Mouse (Mus musculus) c-Kit-positive CD71-positive TER-119-positive erythroid progenitor cells, embryonic 14.5 days (primary cell): ENCODE measurements around the gene Chrd.
A peak's percentile ranks its signal among the peaks of the same experiment; 100 is the strongest.

Source experiments
- DNase-seq: peaks from one replicate; pipeline ENCODE4 v3.0.0-alpha.2; 2013; ENCODE audit warnings: low spot score

Chrd gene

DNA sequence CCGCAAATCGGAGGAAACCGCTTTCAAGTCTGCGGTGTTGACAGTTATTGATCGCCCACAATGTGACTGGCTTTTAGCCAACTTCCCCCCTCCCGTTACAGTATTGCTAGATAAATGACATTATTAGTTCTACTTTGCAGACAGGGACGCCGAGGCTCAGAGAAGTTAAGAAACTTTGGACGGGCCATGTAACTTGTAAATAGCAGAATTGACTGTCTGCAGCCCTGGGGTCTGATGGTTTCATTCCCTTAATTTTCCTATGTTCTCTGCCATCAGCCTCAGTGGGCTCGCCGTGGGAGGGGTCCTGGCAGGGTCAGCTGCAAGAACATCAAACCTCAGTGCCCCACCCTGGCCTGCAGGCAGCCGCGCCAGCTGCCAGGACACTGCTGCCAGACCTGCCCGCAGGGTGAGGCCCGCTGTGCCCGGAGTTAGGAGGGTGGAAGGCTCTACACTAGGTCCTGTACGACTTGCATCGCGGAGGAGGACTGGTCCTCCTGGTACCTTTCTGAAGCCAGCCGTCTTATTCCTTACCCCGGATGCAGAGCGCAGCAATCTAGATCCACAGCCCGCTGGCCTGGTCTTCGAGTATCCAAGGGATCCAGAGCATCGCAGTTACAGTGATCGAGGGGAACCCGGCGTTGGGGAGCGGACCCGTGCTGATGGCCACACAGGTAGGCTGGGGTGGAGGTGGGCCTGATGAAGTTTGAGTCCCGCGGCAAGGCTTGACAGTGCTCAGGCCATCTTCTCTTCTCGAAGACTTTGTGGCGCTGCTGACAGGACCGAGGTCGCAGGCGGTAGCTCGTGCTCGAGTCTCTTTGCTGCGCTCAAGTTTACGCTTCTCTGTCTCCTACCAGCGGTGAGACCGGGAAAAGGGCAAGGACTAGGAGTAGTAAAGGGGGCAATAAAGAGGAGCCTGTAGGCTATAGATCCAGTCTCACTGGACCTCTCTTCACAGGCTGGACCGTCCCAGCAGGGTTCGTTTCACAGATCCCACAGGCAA is 1.1 kb downstream of the Chrd start, which contains the start of gene Thpo:
Gene Thpo, minus strand, starts transcription at position 781 of the 1,000 bp plus-strand sequence.
- DNase-seq, result no peak

DNA sequence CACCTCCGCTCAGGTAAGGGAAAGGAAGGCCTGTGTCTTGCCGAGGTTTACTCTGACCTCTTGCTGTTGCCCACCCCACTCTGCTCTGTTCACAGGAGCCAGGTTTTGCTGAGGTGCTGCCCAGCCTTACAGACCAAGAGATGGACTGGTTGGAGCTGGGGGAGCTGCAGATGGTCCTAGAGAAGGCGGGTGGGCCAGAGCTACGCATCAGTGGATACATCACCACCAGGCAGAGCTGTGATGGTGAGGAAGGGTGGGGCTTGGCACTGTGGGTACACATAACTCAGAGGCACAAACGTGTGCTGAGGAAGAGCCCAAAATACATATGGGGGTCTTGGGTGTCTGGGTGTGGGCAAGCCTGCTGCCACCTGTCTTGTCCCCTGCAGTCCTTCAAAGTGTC is 2.7 kb downstream of the Chrd start:
- no peak for DNase-seq

DNA sequence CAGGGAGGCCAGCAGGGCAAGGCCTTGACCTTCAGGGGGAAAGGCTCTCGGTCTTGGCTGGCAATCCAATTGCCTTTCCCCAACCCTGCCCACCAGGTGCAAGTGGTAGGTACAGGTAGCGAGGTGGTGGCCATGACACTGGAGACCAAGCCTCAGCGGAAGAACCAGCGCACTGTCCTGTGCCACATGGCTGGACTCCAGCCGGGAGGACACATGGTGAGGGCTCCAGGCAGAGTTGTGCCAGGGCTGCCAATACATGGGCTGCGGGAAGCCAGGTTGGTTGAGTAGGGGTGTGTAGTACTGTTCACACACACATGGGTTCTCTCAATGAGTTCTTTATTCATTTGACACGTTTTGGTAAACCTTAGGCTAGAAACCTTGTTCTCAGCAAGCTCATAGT is 3.2 kb downstream of the Chrd start:
- DNase-seq, result no peak

DNA sequence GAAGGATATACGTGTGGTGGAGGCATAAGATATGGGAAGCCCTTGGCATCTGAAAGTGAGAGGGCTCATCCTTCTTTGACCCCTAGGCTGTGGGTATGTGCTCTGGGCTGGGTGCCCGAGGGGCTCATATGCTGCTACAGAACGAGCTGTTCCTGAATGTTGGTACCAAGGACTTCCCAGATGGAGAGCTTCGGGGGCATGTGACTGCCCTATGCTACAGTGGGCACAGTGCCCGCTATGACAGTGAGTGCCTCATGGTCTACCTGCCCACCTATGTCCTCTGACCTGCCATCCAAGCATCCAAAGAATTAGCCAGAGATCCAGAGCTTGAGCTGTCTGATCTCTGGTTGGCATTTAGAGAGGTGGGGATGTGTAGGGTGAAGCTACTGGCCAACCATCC is 3.9 kb downstream of the Chrd start:
- DNase-seq, result no peak

DNA sequence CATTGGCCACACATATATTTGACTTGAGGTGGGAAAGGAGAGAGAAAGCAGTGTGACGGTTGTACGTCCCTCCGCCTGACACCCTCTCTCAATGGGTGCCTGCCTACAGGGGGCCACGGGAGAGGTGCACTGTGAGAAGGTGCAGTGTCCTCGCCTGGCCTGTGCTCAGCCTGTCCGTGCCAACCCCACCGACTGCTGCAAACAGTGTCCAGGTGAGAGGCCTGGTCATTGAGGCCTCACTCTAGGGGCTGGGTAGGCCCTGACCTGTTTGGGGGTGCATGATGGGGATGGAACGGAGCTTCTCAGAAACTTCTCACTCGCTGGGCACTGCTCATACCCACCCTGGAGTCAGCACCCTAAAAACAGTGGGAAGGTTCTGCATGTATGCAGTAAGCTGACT is 6.9 kb downstream of the Chrd start:
- no peak for DNase-seq

DNA sequence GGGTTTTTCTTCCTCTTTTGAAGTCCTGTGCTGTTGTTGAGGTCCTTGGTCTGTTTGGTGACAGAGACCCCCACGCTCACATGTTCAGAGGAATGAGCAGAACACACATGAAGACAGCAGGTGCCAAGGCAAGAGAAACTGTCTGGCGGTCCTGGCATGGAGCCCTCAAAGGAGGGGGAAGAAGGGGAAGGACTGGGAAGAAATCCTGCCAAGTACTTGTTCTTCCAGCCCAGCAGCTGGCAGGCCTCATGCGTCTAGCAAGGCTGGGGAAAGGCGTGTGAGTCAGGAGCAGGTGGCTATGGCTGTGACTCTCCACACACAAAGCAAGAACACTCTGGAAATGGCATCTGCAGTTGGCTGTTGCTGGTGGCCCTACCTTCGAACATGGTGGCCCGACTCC is 13.7 kb downstream of the Chrd start:
- no peak for DNase-seq

DNA sequence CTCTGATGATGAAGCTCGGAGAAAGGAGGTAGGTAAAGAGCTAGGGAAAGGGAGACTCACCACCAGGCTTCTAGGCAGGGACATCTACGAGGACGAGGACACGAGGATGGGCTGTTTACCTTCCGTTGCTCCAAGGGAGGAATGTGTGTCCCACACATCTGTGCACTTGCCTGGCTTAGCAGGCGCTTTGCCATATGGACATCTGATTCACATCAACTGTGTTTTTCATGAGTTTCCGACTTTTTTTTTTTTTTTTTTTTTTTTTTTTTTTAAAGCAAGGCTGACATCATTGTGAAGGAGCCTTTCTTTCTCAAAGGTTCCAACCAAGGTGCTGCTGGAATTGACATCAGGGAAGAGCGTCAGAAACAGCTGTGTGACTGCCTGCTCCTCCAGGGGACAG is 17.6 kb downstream of the Chrd start:
- DNase-seq, result no peak

DNA sequence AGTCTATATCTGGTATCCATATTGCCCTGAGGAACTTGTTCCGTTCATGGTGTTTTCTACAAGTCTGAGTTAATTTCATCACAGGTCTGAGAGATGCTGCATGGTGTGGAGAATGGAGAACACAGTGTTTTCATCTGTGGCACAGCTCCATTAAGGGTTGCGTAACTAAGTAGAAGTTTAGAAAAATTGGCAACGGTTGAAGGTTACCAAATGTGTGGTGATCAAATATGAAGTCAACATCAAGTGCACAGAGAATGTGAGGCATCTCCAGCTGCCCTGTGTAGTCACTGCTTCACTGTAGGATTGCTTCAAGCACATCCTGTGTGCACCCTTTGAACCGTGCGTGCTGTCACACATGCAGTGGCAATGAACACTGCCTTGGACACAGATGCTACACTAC is 23.1 kb downstream of the Chrd start:
- DNase-seq, result no peak

DNA sequence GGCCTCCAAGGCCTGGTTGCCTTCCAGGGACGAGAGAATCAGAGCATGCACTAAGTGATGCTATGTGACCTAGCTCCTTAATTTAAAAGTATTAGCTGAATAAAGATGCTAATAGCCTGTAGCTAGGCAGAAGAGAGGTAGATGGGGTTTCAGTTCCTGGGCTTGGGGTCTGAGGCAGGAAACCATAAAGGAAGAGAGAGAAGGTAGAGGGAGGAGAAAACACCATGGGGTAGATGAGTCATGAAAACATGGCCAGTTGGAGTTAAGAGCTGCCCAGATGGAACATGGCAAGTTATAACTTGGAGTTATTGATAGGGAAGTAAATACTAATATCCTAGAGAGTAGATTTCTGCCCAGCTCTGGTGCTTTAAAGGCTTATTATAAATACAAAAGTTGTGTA is 24.5 kb downstream of the Chrd start:
- DNase-seq, result no peak

DNA sequence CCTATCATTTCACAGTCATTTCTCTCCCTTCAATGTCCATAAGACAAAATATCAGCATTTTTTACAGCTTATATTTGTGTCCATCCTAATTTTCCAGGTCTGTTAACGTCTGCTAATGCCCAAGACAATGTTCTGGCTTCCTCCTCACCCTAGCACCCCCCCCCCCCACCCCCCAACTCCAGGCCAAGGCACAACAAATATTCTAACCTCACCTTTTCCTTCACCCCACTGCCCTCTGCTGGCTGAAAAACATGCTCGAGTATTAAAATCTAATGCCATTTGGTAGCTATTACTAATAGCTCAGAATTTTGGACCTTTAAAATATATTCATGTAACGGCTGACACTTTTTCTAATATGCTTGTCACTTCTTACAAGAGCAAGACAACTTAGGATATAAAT is 28.8 kb downstream of the Chrd start:
- peak; percentile 17 for DNase-seq

DNA sequence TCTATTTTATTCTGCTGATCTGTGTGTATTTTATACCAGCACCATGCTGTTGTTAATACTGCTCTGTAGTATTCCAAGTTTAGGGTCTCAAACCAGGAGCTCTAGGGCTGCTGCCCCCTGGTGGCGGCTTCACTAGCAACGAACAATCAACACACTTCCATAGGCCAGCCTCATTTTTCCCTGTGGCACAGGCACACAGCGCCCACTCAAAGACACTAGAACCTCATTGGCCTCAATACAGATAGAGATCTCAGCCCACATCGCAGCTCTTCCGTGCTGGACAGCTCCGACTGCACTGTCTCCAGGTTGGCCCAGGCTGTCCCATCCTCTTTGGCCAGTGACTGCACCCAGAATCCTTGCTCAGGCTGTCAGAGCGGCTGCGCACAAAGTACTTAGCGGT is 32.3 kb downstream of the Chrd start:
- DNase-seq, result peak; percentile 49

DNA sequence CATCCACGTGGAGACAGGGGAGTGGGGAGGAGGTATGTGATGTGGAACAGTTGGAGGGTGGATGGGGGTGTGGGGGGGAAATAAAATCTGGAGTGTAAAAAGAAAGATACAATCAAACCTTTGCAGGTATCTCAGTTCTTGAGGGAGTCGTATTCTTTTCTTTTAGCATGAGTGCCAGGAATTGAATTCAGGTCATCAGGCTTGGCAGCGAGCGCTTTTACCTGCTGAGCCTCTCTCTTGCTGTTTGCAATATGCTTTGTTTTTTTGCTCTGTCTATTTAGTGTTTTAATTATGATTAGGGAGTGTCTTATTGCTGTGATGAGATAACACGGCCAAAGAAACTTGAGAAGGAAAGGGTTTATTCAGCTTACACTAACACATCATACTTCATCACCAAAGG is 42.1 kb downstream of the Chrd start:
- no peak for DNase-seq

DNA sequence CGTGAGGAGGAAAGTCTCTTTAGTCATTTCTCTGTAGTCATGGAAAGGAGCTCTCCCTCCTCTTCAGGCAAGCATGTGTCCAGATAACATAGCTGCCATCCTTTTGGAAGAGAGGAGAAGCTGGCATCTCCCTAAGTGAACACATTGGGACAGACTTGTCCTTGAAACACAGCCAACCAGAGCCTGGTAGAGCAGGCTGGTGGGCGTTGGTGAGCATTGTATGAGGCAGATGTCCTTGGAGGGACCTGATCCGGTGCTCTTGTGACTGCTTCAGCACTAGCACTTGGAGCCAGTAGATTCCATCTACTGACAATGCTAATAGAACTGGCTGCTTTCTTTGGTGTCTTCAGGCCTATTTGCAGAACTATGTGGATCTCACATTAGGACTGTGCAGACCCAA is 46.9 kb downstream of the Chrd start:
- DNase-seq, result no peak

DNA sequence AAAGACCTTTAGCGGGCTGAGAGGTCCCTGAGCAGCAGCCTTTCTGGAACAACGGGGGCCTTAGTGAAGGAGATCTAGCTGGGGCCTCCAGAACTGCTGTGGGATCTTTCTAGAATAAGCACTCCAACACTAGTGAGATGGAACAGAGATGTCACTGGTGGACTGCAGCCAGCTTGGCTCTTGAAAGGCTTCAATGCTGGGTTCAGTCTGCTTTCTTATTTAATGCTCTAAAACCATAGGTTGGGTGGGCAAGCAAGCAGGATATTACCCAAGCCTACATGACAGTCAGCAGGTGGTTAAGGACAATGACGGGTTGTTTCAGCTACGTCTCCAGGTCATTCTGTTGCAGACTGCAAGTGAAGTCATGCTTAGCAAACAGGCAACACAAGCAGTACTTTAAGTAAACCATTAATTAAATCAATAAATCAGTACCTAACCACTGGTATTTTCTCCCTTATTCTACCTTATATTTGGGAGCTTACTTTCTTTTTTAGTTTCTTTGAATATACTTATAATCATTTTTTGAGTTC is 48.2 kb downstream of the Chrd start:
- DNase-seq, result no peak

DNA sequence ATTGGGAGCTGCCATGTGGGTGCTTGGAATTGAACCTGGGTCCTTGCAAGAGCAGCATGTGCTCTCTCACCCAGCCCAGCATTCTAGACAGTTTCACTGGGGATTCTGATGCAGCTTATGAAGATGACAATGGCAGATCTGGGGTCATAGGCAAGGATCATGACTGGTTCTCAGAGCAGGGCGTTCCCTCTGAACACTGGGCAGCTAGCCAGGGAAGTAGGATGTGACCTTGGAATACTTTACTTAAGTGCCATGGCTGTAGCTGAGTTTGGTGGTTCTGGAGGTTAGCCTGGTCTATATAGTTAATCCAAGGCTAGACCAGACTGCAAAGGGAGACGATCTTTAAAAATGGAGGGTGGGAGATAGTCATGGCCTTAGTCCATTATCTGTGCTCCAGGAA is 51.0 kb downstream of the Chrd start:
- DNase-seq, result no peak

DNA sequence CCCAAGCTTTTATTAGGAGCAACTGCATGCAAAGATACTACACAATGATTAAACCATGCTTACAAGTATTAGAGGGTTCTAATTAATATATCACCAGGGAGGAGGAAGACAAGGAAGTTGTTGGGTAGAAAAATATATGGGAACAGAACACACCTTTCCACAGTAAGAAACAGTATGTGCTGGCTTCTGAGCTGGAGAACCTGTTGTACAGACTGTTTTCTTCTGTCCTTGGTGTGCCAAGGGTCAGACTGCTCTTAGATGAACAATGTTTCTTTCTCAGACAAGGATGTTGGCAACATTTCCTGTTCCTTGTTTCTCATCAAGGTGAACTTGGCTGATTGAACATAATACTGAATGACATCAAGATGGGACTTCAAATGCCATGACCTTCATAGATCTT is 51.8 kb downstream of the Chrd start:
- DNase-seq, result no peak

DNA sequence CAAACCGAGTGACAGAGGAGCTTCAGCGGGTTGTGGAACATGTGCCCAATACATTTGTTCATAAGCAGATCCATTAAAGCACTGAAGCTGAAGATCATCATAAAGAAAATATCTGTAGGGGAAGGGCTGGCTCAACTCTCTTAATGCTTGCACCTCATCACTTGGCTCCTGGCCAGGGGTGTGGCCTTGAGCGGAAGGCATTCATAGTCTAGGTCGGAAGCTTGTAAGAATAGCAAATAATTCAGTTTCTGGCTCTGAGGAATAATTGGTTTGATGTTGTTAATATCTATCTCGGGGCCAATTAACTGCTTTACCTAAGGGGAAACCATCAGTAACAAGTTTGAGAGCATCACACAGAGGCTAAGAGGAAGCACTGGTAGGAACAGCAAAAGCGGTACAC is 53.6 kb downstream of the Chrd start:
- DNase-seq, result no peak

DNA sequence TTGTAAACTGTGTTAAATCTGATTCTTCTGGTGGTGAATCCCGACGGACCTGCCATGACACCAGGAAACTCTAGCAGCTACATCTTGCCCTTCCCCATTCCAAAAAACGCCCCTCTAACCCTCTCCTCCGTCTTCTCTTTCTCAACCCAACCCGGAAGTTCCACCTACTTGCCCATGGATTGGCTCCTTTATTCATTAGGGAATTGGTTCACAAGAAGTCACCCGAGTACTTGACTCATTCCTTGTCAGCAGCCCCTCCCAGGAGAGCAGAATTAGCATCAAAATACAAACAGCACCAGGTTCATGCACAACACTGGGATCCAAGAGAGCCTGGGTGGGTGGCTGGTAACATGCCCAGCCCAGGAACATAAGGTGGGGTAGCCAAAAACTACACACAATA is 58.9 kb downstream of the Chrd start:
- no peak for DNase-seq
